Mouse (Mus musculus) limb, embryonic 13.5 days (tissue): ENCODE results near the gene Apopt1. TPM values are rescaled to one million over a fixed set of nuclear protein-coding genes. Genes with fewer than 3 reads are reported as not detected.
A peak's percentile ranks its signal among the peaks of the same experiment; 100 is the strongest.
"Not testable (repeated sequence)": the region's sequence is repeated elsewhere in the genome, so short reads cannot be mapped to it uniquely, and the experiment has no call there.

Source experiments
- ATAC-seq: fragments of 200-750 bp; cut with Nextera tagmentation; 2 replicates; pipeline ENCODE4 v1.8.0; 2017; ENCODE audit warnings: low read depth, moderate number of reproducible peaks, moderate TSS enrichment; ENCODE audit not compliant: low FRiP score
- H3K27ac ChIP-seq: fragments of 300-500 bp; sonication (generic); 2 replicates; pipeline ENCODE4 v1.5.1; 2015; ENCODE audit warnings: inconsistent platforms, mild to moderate bottlenecking, moderate library complexity
- H3K27me3 ChIP-seq: fragments of 300-500 bp; sonication (generic); 2 replicates; pipeline ENCODE4 v1.6.1; 2015; ENCODE audit warnings: mild to moderate bottlenecking, inconsistent platforms
- H3K36me3 ChIP-seq: fragments of 300-500 bp; sonication (generic); 2 replicates; pipeline ENCODE4 v1.6.1; 2015; ENCODE audit warnings: inconsistent platforms, mild to moderate bottlenecking, moderate library complexity
- H3K4me1 ChIP-seq: fragments of 300-500 bp; sonication (generic); 2 replicates; pipeline ENCODE4 v1.6.1; 2015; ENCODE audit warnings: inconsistent platforms
- H3K4me2 ChIP-seq: fragments of 300-500 bp; sonication (generic); replicated peaks from 2 replicates; pipeline ENCODE4 v1.6.1; 2015; ENCODE audit warnings: inconsistent platforms, mild to moderate bottlenecking, moderate library complexity
- H3K4me3 ChIP-seq: fragments of 300-500 bp; sonication (generic); 2 replicates; pipeline ENCODE4 v1.5.1; 2015; ENCODE audit warnings: moderate library complexity, mild to moderate bottlenecking, inconsistent platforms
- H3K9ac ChIP-seq: fragments of 300-500 bp; sonication (generic); 2 replicates; pipeline ENCODE4 v1.6.1; 2015; ENCODE audit warnings: mild to moderate bottlenecking, inconsistent platforms
- H3K9me3 ChIP-seq: fragments of 300-500 bp; sonication (generic); 2 replicates; pipeline ENCODE4 v1.6.1; 2016; ENCODE audit warnings: inconsistent platforms
- WGBS: fragments of 180-500 bp; shearing (Covaris S2); methylation state at CpG from one replicate; pipeline ENCODE4 v1.1.7; 2015; 5-methylcytosine and 5-hydroxymethylcytosine counted together
- polyA plus RNA-seq: library from polyadenylated mRNA; unstranded; fragments of >200 nt; fragmentation: Nextera tagmentation; extraction: Ambion mirVana; gene quantifications from 2 replicates; pipeline ENCODE4 v1.2.1, GENCODE M21; 2015

Apopt1 gene
- polyA plus RNA-seq, 1 experiment from 2014 or later = 60.8 TPM

- Histone ChIP-seq H3K4me3 (no peak overlapping the region), H3K27ac (no peak overlapping the region), H3K36me3 (no peaks in the 10 kb centered on the region), H3K9ac (peak overlapping the region; percentile 21; the same call in 1 of the 2 replicates), H3K4me1 (peaks cover 18% of the 10 kb centered on the region), H3K4me2 (no peak overlapping the region), H3K9me3 (no peaks in the 10 kb centered on the region), H3K27me3 (no peaks in the 10 kb centered on the region)
- WGBS = 80% methylated on average over 6 of the region's 6 CpGs
- ATAC-seq = no peak
These were observed 14.6 kb upstream of the Apopt1 start for GRCm38 (mm10) chr12:111698346-111698913.

GRCm38 (mm10) chr12:111699542-111699941 lies 13.5 kb upstream of the Apopt1 start:
- Histone ChIP-seq H3K4me3 (no peak overlapping the region), H3K9me3 (no peaks in the 10 kb centered on the region), H3K9ac (no peak overlapping the region), H3K36me3 (no peaks in the 10 kb centered on the region), H3K4me1 (peaks cover 7% of the 10 kb centered on the region), H3K27me3 (no peaks in the 10 kb centered on the region), H3K4me2 (no peak overlapping the region), H3K27ac (no peak overlapping the region)
- 79% methylated on average over 4 of the region's 4 CpGs for WGBS
- ATAC-seq = no peak

- ATAC-seq = no peak
- 63% methylated on average over 9 of the region's 9 CpGs for WGBS
- no peaks in the 10 kb centered on the region for H3K9me3 ChIP-seq
These were observed 12.1 kb upstream of the Apopt1 start for GRCm38 (mm10) chr12:111700920-111701458.

GRCm38 (mm10) chr12:111703301-111703700 lies 9.8 kb upstream of the Apopt1 start:
- Histone ChIP-seq H3K27ac (no peak overlapping the region), H3K27me3 (no peaks in the 10 kb centered on the region), H3K4me1 (peaks cover 9% of the 10 kb centered on the region), H3K4me2 (no peak overlapping the region), H3K4me3 (no peak overlapping the region), H3K9me3 (no peaks in the 10 kb centered on the region), H3K36me3 (peaks cover 9% of the 10 kb centered on the region), H3K9ac (no peak overlapping the region)
- ATAC-seq = no peak
- 60% methylated on average over 3 of the region's 3 CpGs for WGBS

More at GRCm38 (mm10) chr12:111700920-111701458, 12.1 kb upstream of the Apopt1 start:
- Histone ChIP-seq H3K4me1 (peaks cover 9% of the 10 kb centered on the region), H3K27me3 (no peaks in the 10 kb centered on the region), H3K4me2 (no peak overlapping the region), H3K4me3 (no peak overlapping the region), H3K36me3 (no peaks in the 10 kb centered on the region), H3K27ac (no peak overlapping the region), H3K9ac (no peak overlapping the region)

- WGBS = 50% methylated on average over 9 of the region's 9 CpGs
- H3K9me3 ChIP-seq = no peaks in the 10 kb centered on the region
- 0 out of 2 replicates have a peak overlapping the region, but pooled peaks have one; percentile 0 for H3K4me2 ChIP-seq
- peaks cover 9% of the 10 kb centered on the region for H3K4me1 ChIP-seq
- H3K36me3 ChIP-seq = peaks cover 22% of the 10 kb centered on the region
- 0 out of 2 replicates have a peak, but pooled peaks have one; percentile 29 for ATAC-seq
- peak overlapping the region; percentile 15; the same call in 1 of the 2 replicates for H3K27ac ChIP-seq
- no peaks in the 10 kb centered on the region for H3K27me3 ChIP-seq
- H3K4me3 ChIP-seq = no peak overlapping the region
- H3K9ac ChIP-seq = 0 out of 2 replicates have a peak overlapping the region, but pooled peaks have one; percentile 31
These were observed 8.5 kb upstream of the Apopt1 start for GRCm38 (mm10) chr12:111704609-111705008.

- H3K4me1 ChIP-seq = peaks cover 9% of the 10 kb centered on the region
- no peak overlapping the region for H3K4me2 ChIP-seq
- no peaks in the 10 kb centered on the region for H3K9me3 ChIP-seq
- H3K27me3 ChIP-seq = no peaks in the 10 kb centered on the region
- 63% methylated on average over 15 of the region's 15 CpGs for WGBS
- peak overlapping the region; percentile 43 for H3K9ac ChIP-seq
- H3K27ac ChIP-seq = peak overlapping the region; percentile 15; the same call in 1 of the 2 replicates
- no peak overlapping the region for H3K4me3 ChIP-seq
- peaks cover 30% of the 10 kb centered on the region for H3K36me3 ChIP-seq
- ATAC-seq = no peak
These were observed 7.7 kb upstream of the Apopt1 start for GRCm38 (mm10) chr12:111705186-111705973.

GRCm38 (mm10) chr12:111708181-111708580 lies 4.9 kb upstream of the Apopt1 start:
- no peaks in the 10 kb centered on the region for H3K27me3 ChIP-seq
- peaks cover 19% of the 10 kb centered on the region for H3K4me1 ChIP-seq
- H3K9me3 ChIP-seq = no peaks in the 10 kb centered on the region
- H3K27ac ChIP-seq = no peak overlapping the region
- no peak for ATAC-seq
- 74% methylated on average over 4 of the region's 4 CpGs for WGBS
- no peak overlapping the region for H3K4me3 ChIP-seq
- H3K9ac ChIP-seq = no peak overlapping the region
- no peak overlapping the region for H3K4me2 ChIP-seq
- H3K36me3 ChIP-seq = peaks cover 39% of the 10 kb centered on the region

- no peak for ATAC-seq
- peaks cover 26% of the 10 kb centered on the region for H3K4me1 ChIP-seq
- H3K36me3 ChIP-seq = peaks cover 39% of the 10 kb centered on the region
- no peak overlapping the region for H3K4me2 ChIP-seq
- H3K27me3 ChIP-seq = no peaks in the 10 kb centered on the region
- no peak overlapping the region for H3K9ac ChIP-seq
- H3K9me3 ChIP-seq = no peaks in the 10 kb centered on the region
- WGBS = 88% methylated on average over 10 of the region's 10 CpGs
- H3K4me3 ChIP-seq = no peak overlapping the region
- H3K27ac ChIP-seq = no peak overlapping the region
These were observed 3.0 kb upstream of the Apopt1 start for GRCm38 (mm10) chr12:111710091-111710490.

- Histone ChIP-seq H3K4me1 (peaks cover 22% of the 10 kb centered on the region), H3K4me3 (peak overlapping the region; percentile 100), H3K36me3 (peaks cover 44% of the 10 kb centered on the region), H3K9me3 (no peaks in the 10 kb centered on the region), H3K9ac (peak overlapping the region; percentile 98), H3K27ac (peak overlapping the region; percentile 78), H3K27me3 (no peaks in the 10 kb centered on the region), H3K4me2 (peak overlapping the region; percentile 85)
- peak; percentile 55 for ATAC-seq
- under 1% methylated on average over 33 of the region's 33 CpGs for WGBS
These were observed 585 bp upstream of the Apopt1 start for GRCm38 (mm10) chr12:111712476-111712875.

GRCm38 (mm10) chr12:111713880-111714279 lies 819 bp downstream of the Apopt1 start:
- WGBS = 80% methylated on average over 6 of the region's 6 CpGs

GRCm38 (mm10) chr12:111716505-111716904 lies 3.4 kb downstream of the Apopt1 start:
- ATAC-seq = no peak
- Histone ChIP-seq H3K9ac (no peak overlapping the region), H3K27me3 (no peaks in the 10 kb centered on the region), H3K4me3 (no peak overlapping the region), H3K27ac (no peak overlapping the region), H3K36me3 (peaks cover 5% of the 10 kb centered on the region), H3K4me1 (peaks cover 23% of the 10 kb centered on the region), H3K4me2 (no peak overlapping the region), H3K9me3 (no peaks in the 10 kb centered on the region)
- 97% methylated on average over 7 of the region's 7 CpGs for WGBS

More at GRCm38 (mm10) chr12:111713880-111714279, 819 bp downstream of the Apopt1 start:
- peak overlapping the region; percentile 100 for H3K4me3 ChIP-seq
- peak overlapping the region; percentile 98; the same call in 1 of the 2 replicates for H3K9ac ChIP-seq
- H3K4me2 ChIP-seq = peak overlapping the region; percentile 85
- peaks cover 26% of the 10 kb centered on the region for H3K4me1 ChIP-seq
- not testable (repeated sequence) for H3K9me3 ChIP-seq, H3K27me3 ChIP-seq, ATAC-seq, H3K27ac ChIP-seq
- peaks cover 30% of the 10 kb centered on the region for H3K36me3 ChIP-seq

- Histone ChIP-seq H3K4me2 (no peak overlapping the region), H3K27ac (no peak overlapping the region)
- no peak for ATAC-seq
These were observed 5.6 kb downstream of the Apopt1 start for GRCm38 (mm10) chr12:111718656-111719055.

More at GRCm38 (mm10) chr12:111718656-111719055, 5.6 kb downstream of the Apopt1 start:
- H3K9me3 ChIP-seq = no peaks in the 10 kb centered on the region
- H3K27me3 ChIP-seq = no peaks in the 10 kb centered on the region
- H3K4me1 ChIP-seq = peaks cover 16% of the 10 kb centered on the region
- H3K36me3 ChIP-seq = peaks cover 9% of the 10 kb centered on the region
- 64% methylated on average over 8 of the region's 8 CpGs for WGBS
- no peak overlapping the region for H3K4me3 ChIP-seq
- H3K9ac ChIP-seq = peak overlapping the region; percentile 3; the same call in 1 of the 2 replicates
